Mouse (Mus musculus): ENCODE data around the gene Pld6. TPM values are rescaled to one million over a fixed set of nuclear protein-coding genes. Genes with fewer than 3 reads are reported as not detected.
"Not testable (repeated sequence)": the region's sequence is repeated elsewhere in the genome, so short reads cannot be mapped to it uniquely, and the experiment has no call there.

Pld6 gene
- total and polyA plus RNA-seq, 3 experiments: 1.7 to 12.5 (median 2.6) TPM

- DNase-seq: peak; percentile 56
Observed at GRCm38 (mm10) chr11:59746614-59747013, 40.8 kb downstream of the Pld6 start.

DNA sequence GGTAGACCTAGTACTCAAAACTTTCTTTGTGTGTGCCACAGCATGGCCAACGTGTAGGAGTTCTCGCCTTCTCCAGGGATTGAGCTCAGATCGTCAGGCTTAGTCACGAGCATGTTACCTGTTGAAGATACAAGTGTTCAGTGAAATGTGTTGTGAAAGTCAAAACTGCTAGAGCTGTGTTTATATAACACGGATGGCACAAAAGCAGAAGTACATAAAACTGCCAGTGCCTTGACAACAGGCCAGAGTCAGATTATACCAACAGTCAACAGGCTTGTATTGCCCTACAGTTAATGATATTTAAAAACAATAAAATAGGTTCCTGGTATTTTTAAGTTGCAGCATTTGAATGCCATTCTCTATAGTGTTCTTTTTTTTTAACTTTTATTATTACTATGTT lies 41.6 kb downstream of the Pld6 start:
- no peak for DNase-seq

- DNase-seq: no peak
Observed at GRCm38 (mm10) chr11:59744374-59744773, 43.1 kb downstream of the Pld6 start.

GRCm38 (mm10) chr11:59743712-59744111 lies 43.7 kb downstream of the Pld6 start:
- DNase-seq: no peak

- no peak for DNase-seq
Observed at GRCm38 (mm10) chr11:59743307-59743706, 44.1 kb downstream of the Pld6 start.

- DNase-seq: no peak
Observed at GRCm38 (mm10) chr11:59741915-59742314, 45.5 kb downstream of the Pld6 start.

DNA sequence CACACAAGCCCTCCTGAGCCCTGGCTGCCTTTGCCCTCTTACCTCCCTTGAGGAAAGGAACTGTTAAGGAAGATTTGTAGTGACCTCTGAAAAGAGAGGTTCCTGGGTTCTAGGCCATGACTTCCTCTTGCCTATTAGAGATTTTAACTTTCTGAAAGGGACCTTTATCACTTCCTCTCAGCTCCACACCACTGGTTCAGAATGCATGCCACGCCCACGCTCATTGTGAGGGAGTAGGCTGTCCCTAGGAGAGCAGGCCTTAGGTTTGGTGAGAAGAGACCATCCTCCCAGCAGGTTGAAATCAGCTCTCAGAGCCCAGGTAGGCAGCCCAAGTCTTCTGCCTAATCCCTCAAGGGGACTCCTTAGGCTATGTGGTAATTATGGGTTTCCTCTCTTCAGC lies 47.4 kb downstream of the Pld6 start:
- DNase-seq: no peak

DNA sequence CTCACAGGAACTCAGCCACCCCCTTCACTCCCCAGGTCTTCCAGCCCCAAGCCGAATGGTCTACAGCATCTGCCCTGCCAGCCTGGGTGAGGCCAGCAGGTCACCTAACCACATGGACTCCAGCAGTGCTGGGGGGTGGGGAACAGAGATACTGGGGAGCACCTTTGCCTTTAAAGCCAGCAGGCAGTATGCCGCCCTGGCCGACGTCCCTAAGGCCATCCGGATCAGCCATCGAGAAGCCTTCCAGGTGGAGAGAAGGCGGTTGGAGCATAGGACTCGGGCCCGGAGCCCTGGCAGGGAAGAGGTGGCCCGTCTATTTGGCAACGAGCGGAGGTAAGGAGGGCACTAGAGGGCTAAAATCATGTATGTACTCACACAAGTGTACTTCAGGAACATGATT lies 50.2 kb downstream of the Pld6 start:
- no peak for DNase-seq

DNA sequence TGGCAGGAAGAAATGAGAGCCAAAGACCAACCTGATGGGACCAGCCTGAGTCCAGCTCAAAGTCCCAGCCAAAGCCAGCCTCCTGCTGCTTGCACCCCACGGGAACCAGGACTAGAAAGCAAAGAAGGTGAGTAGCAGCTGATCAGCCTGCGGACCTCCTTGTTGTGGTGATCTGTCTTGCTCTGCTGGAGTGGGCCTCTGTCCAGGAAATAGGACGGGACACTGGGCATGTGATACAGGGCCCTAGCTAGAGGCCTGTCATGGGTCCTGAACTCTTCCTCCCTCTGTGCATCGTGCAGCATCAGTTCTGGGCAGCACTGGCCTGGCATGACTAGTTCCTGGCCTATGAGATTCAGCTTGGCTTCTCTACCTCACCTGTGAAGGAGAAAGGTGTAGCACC lies 51.5 kb downstream of the Pld6 start:
- not testable (repeated sequence) for DNase-seq

DNA sequence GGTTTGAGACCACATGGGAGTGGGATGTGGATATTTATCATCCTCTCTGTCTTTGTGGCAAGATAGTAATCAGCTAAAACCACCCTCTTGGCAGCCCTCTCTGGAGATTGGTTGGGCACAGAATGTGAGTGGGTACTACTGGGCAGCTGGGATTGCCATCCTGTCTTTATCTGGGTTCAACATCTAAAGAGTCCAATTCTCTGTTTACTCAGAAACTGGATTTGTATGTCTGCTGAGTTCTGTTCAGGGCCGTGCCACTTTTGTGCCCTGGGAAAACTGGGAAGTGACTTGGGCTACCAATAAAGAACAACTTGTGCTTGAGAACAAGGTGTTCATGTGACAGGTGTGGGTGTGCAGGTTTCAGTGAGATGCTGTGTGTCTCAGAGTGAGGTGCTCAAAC lies 53.1 kb downstream of the Pld6 start:
- no peak for DNase-seq

Other genes with a start within 250 kb of the Pld6 start
- 1 to 10 TPM; 1.3 to 1.8 TPM for gene Nlrp3, start 246.1 kb downstream of the Pld6 start, total RNA-seq (2021)
- gene Nlrp3, start 246.1 kb downstream of the Pld6 start, polyA plus RNA-seq (2012; rRNA removed): 0.26 and 0.29 TPM in 2 replicates
- not detected for gene Olfr222, start 211.4 kb downstream of the Pld6 start, total RNA-seq (2021)
- gene Olfr222, start 211.4 kb downstream of the Pld6 start, polyA plus RNA-seq (2012; rRNA removed): not detected in 2 replicates
- not detected for gene Olfr223, start 194.4 kb downstream of the Pld6 start, total RNA-seq (2021)
- not detected in 2 replicates for gene Olfr223, start 194.4 kb downstream of the Pld6 start, polyA plus RNA-seq (2012; rRNA removed)
- 100 to 1,000 TPM; 190 to 233 TPM for gene Mprip, start 126.3 kb downstream of the Pld6 start, total RNA-seq (2021)
- 48.0 and 79.6 TPM in 2 replicates for gene Mprip, start 126.3 kb downstream of the Pld6 start, polyA plus RNA-seq (2012; rRNA removed)
- gene Flcn, start 22.4 kb upstream of the Pld6 start, total RNA-seq (2021): 10 to 100 TPM; 45.1 to 88.0 TPM
- 71.5 and 72.1 TPM in 2 replicates for gene Flcn, start 22.4 kb upstream of the Pld6 start, polyA plus RNA-seq (2012; rRNA removed)
- 10 to 100 TPM; 27.2 to 33.0 TPM for gene Nt5m, start 51.8 kb upstream of the Pld6 start, total RNA-seq (2021)
- gene Nt5m, start 51.8 kb upstream of the Pld6 start, polyA plus RNA-seq (2012; rRNA removed): 48.2 and 51.1 TPM in 2 replicates
- gene Cops3, start 52.2 kb upstream of the Pld6 start, total RNA-seq (2021): 100 to 1,000 TPM in 1 of 2 experiments, 10 to 100 TPM in 1; 91.3 to 109 TPM
- gene Cops3, start 52.2 kb upstream of the Pld6 start, polyA plus RNA-seq (2012; rRNA removed): 16.7 and 18.2 TPM in 2 replicates
- 10 to 100 TPM; 23.4 to 32.5 TPM for gene Med9, start 160.6 kb upstream of the Pld6 start, total RNA-seq (2021)
- 42.9 and 47.6 TPM in 2 replicates for gene Med9, start 160.6 kb upstream of the Pld6 start, polyA plus RNA-seq (2012; rRNA removed)
- 10 to 100 TPM; 20.7 to 43.3 TPM for gene Rasd1, start 177.3 kb upstream of the Pld6 start, total RNA-seq (2021)
- gene Rasd1, start 177.3 kb upstream of the Pld6 start, polyA plus RNA-seq (2012; rRNA removed): 24.8 and 31.6 TPM in 2 replicates